Mouse (Mus musculus) MEL (cell line): Measurements from ENCODE around the gene 1700113H08Rik. TPM values are rescaled to one million over a fixed set of nuclear protein-coding genes. Genes with fewer than 3 reads are reported as not detected.

Experiments used
- DNase-seq: peaks from one replicate; pipeline ENCODE4 v3.0.0; 2011; ENCODE audit warnings: low read depth, low spot score
- H3K27ac ChIP-seq: 2 replicates; pipeline ENCODE4 v1.5.1; 2012; ENCODE audit warnings: low read depth, mild to moderate bottlenecking, control low read depth, low read length, moderate library complexity; ENCODE audit not compliant: control insufficient read depth
- H3K27me3 ChIP-seq, 2 experiments: fragments of 150-350 bp in 1 of 2; sonication (generic) in 1 of 2; 2 replicates each; pipeline ENCODE4 v1.6.1; 2012; ENCODE audit warnings: low read length in 2 of 2, mild to moderate bottlenecking in 2 of 2, improper control_type of control experiment in 1 of 2, moderate library complexity in 1 of 2; ENCODE audit not compliant: insufficient read depth in 2 of 2, control insufficient read depth in 1 of 2
- H3K36me3 ChIP-seq, 2 experiments: 2 replicates each; pipeline ENCODE4 v1.6.1; 2012 to 2014; ENCODE audit warnings: low read length in 2 of 2, improper control_type of control experiment in 1 of 2, inconsistent platforms in 1 of 2, mild to moderate bottlenecking in 1 of 2; ENCODE audit not compliant: insufficient read depth in 2 of 2, control insufficient read depth in 1 of 2
- H3K4me1 ChIP-seq, 2 experiments: fragments of 150-350 bp in 1 of 2; sonication (generic) in 1 of 2; 2 replicates each; pipeline ENCODE4 v1.6.1; 2012; ENCODE audit warnings: low read length in 2 of 2, improper control_type of control experiment in 1 of 2, mild to moderate bottlenecking in 1 of 2; ENCODE audit not compliant: insufficient read depth in 2 of 2, control insufficient read depth in 1 of 2
- H3K4me3 ChIP-seq, 2 experiments: fragments of 150-350 bp in 1 of 2; sonication (generic) in 1 of 2; 2 replicates each; pipeline ENCODE4 v1.5.1; 2012; ENCODE audit warnings: low read depth in 2 of 2, low read length in 2 of 2, mild to moderate bottlenecking in 2 of 2, moderate library complexity in 2 of 2, control low read depth in 1 of 2, improper control_type of control experiment in 1 of 2; ENCODE audit not compliant: control insufficient read depth in 1 of 2, insufficient read depth in 1 of 2
- H3K79me2 ChIP-seq: 2 replicates; pipeline ENCODE4 v1.6.1; 2012; ENCODE audit warnings: mild to moderate bottlenecking, low read length, moderate library complexity; ENCODE audit not compliant: control insufficient read depth, poor library complexity, insufficient read depth
- H3K9ac ChIP-seq: 2 replicates; pipeline ENCODE4 v1.6.1; 2012; ENCODE audit warnings: low read depth, mild to moderate bottlenecking, control low read depth, low read length, moderate library complexity; ENCODE audit not compliant: control insufficient read depth, poor library complexity, severe bottlenecking
- H3K9me3 ChIP-seq: fragments of 150-350 bp; sonication (generic); replicated peaks from 2 replicates; pipeline ENCODE4 v1.6.1; 2012; ENCODE audit warnings: mild to moderate bottlenecking, low read length, improper control_type of control experiment, moderate library complexity; ENCODE audit not compliant: insufficient read depth
- BHLHE40 ChIP-seq: IDR thresholded peaks from 2 replicates; pipeline ENCODE4 v1.6.1; 2012; ENCODE audit warnings: low read depth, mild to moderate bottlenecking, inconsistent platforms, low read length, improper control_type of control experiment, borderline replicate concordance
- ELF1 ChIP-seq: IDR thresholded peaks from 2 replicates; pipeline ENCODE4 v1.6.1; 2014; ENCODE audit warnings: low read depth, mild to moderate bottlenecking, inconsistent platforms, low read length, improper control_type of control experiment, moderate library complexity
- GATA1 ChIP-seq: IDR thresholded peaks from 2 replicates; pipeline ENCODE4 v1.6.1; 2011; ENCODE audit warnings: low read depth, low read length, improper control_type of control experiment
- KAT2A ChIP-seq: conservative IDR thresholded peaks from 2 replicates; pipeline ENCODE4 v1.6.1; 2012; ENCODE audit warnings: low read depth, low read length, improper control_type of control experiment, inconsistent platforms
- MAX ChIP-seq: IDR thresholded peaks from 2 replicates; pipeline ENCODE4 v1.6.1; 2011; ENCODE audit warnings: low read length, improper control_type of control experiment
- MAZ ChIP-seq: IDR thresholded peaks from 2 replicates; pipeline ENCODE4 v1.6.1; 2012; ENCODE audit warnings: low read depth, mild to moderate bottlenecking, inconsistent platforms, low read length, improper control_type of control experiment
- MXI1 ChIP-seq: IDR thresholded peaks from 2 replicates; pipeline ENCODE4 v1.6.1; 2011; ENCODE audit warnings: mild to moderate bottlenecking, low read depth, low read length, improper control_type of control experiment
- MYC ChIP-seq: IDR thresholded peaks from 2 replicates; pipeline ENCODE4 v1.6.1; 2011; ENCODE audit warnings: low read depth, mild to moderate bottlenecking, low read length, improper control_type of control experiment, moderate library complexity
- NELFE ChIP-seq: IDR thresholded peaks from 2 replicates; pipeline ENCODE4 v1.6.1; 2011; ENCODE audit warnings: low read depth, low read length, improper control_type of control experiment
- NRF1 ChIP-seq: IDR thresholded peaks from 2 replicates; pipeline ENCODE4 v1.6.1; 2014; ENCODE audit warnings: low read depth, mild to moderate bottlenecking, inconsistent platforms, low read length, improper control_type of control experiment, moderate library complexity; ENCODE audit not compliant: poor library complexity, insufficient read depth, severe bottlenecking
- POLR2AphosphoS5 ChIP-seq: IDR thresholded peaks from 2 replicates; pipeline ENCODE4 v1.6.1; 2012; ENCODE audit warnings: low read depth, borderline replicate concordance, mild to moderate bottlenecking, inconsistent platforms, low read length, moderate library complexity, mixed read lengths
- RAD21 ChIP-seq: IDR thresholded peaks from 2 replicates; pipeline ENCODE4 v1.6.1; 2011; ENCODE audit warnings: mild to moderate bottlenecking, low read depth, low read length, improper control_type of control experiment
- RCOR1 ChIP-seq: IDR thresholded peaks from 2 replicates; pipeline ENCODE4 v1.6.1; 2012; ENCODE audit warnings: low read depth, mild to moderate bottlenecking, inconsistent platforms, low read length, improper control_type of control experiment
- TAL1 ChIP-seq: IDR thresholded peaks from 2 replicates; pipeline ENCODE4 v1.6.1; 2012; ENCODE audit warnings: mild to moderate bottlenecking, inconsistent platforms, low read length, moderate library complexity, mixed read lengths
- TBP ChIP-seq: IDR thresholded peaks from 2 replicates; pipeline ENCODE4 v1.8.0; 2011; ENCODE audit warnings: low read depth, low read length, improper control_type of control experiment
- polyA plus RNA-seq, 2 experiments: library from polyadenylated mRNA; stranded (reverse) in 1 of 2; unstranded in 1 of 2; fragments of >175 nt in 1 of 2; fragments of >200 nt in 1 of 2; gene quantifications; 2 replicates each; pipeline versions ENCODE4 v1.2.1 to v1.2.4; 2012; ENCODE audit warnings: low replicate concordance in 2 of 2, low read depth in 1 of 2; ENCODE audit not compliant: insufficient read length in 2 of 2, insufficient read depth in 1 of 2, missing spikeins in 1 of 2
- total RNA-seq: library from RNA; depleted of rRNA; stranded (reverse); fragments of 300-350 nt; gene quantifications from 2 replicates; pipeline ENCODE4 v1.2.3, GENCODE M21; 2012; rRNA removed

The 1700113H08Rik gene
- total and polyA plus RNA-seq, 3 experiments, result not detected

DNA sequence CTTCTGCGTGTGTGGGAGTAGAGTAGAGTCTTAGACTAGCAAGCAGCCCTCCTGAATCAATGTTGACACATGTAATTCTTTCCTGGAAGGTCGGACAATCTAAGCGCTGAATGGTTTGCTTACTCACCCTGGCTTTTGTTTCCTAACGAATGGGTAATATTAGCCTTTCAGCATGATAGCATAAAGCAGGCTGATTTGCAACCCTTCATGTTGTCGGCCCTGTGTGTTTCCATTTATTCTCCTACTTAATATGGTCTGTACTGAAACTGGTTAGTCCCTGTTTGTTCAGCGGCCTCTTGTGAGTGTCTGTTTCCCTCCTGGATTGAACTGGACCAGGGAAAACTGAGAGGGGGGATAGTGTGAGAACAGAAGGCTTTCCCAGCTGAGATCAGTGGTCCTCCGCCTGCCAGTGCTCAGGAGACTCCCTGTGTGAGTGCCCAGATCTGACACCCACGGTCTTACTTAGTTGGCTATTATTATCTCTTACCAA, 214.3 kb downstream of the 1700113H08Rik start:
- TF ChIP-seq RCOR1, result no peak
- no peak for TF ChIP-seq GATA1
- TF ChIP-seq MAZ, result no peak
- TF ChIP-seq MXI1, result no peak
- TF ChIP-seq, all 39 proteins: peak for 0
- DNase-seq, result no peak
- Histone ChIP-seq H3K9me3 (no peaks in the 10 kb centered on the region), H3K4me1 (no peaks in the 10 kb centered on the region), H3K79me2 (no peaks in the 10 kb centered on the region), H3K4me3 (no peak overlapping the region), H3K27ac (no peak overlapping the region), H3K9ac (no peak overlapping the region), H3K36me3 (no peaks in the 10 kb centered on the region), H3K27me3 (no peaks in the 10 kb centered on the region)

DNA sequence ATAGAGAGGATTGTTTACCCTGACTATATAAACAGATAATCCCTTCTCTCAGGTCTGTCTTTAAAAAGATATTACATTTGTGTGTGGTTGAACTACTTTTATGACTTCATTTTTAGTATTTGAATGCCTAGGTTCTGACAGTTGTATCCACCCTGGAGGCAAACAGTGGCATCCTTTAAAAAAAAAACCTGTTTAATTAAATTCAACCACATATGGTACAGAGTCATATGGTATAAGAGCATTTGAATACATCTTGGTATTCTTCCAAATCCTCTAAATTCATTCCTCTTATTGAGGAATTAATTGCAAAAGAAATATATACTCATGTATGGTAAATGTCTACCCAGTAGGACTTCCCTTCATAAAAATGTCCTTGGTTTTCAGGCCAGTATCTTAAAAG, 217.2 kb downstream of the 1700113H08Rik start:
- no peak overlapping the region for H3K4me3 ChIP-seq
- H3K36me3 ChIP-seq, result no peaks in the 10 kb centered on the region
- DNase-seq, result no peak
- no peak overlapping the region for H3K9ac ChIP-seq
- H3K27ac ChIP-seq, result no peak overlapping the region
- H3K27me3 ChIP-seq, result no peaks in the 10 kb centered on the region
- H3K9me3 ChIP-seq, result no peaks in the 10 kb centered on the region
- H3K79me2 ChIP-seq, result no peaks in the 10 kb centered on the region
- no peak for TF ChIP-seq NELFE
- TF ChIP-seq KAT2A, result no peak
- no peak for TF ChIP-seq BHLHE40
- no peak for TF ChIP-seq TBP
- no peak for TF ChIP-seq ELF1
- TF ChIP-seq MYC, result no peak
- no peak for TF ChIP-seq POLR2AphosphoS5
- no peak for TF ChIP-seq TAL1
- no peak for TF ChIP-seq RAD21
- TF ChIP-seq MAX, result no peak
- TF ChIP-seq NRF1, result no peak
- H3K4me1 ChIP-seq, result no peaks in the 10 kb centered on the region

Other genes with a start within 250 kb of the 1700113H08Rik start
- gene Stab2, start 50.0 kb upstream of the 1700113H08Rik start, total RNA-seq, result 0.73 and 1.4 TPM in 2 replicates
- gene Stab2, start 50.0 kb upstream of the 1700113H08Rik start, polyA plus RNA-seq, result 1 to 10 TPM in 1 of 2 experiments, not detected in 1; 5.1 TPM